Mouse (Mus musculus) embryo, embryonic 11.5 days (tissue): ENCODE results near the gene Efcab3.
"Not testable (repeated sequence)": the region's sequence is repeated elsewhere in the genome, so short reads cannot be mapped to it uniquely, and the experiment has no call there.

Experiments
- DNase-seq: peaks from one replicate; pipeline ENCODE4 v3.0.0-alpha.2; 2012; ENCODE audit warnings: low read depth, low spot score

Gene Efcab3

DNA sequence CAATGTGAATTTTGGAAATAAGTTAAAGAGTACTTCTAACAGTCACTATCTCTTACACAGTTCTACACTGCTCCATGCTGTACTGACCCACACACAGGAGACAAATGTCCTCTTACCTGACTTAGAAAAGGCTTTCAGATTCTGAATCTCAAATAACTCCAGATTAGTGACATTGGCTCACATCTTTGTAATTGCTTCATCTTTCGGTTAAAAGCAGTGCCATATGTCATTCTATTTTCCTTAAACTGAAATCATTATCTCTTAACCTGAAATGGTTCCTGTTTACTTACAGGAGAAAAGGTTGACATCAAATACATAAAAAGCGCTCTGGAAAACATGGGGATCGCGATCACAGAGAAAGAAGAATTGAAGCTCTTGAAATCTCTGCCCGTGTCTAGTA is at the start of gene Efcab3:
TSS of gene Efcab3 (plus strand) at position 301 of the 400 bp plus-strand sequence.
- no peak for DNase-seq

DNA sequence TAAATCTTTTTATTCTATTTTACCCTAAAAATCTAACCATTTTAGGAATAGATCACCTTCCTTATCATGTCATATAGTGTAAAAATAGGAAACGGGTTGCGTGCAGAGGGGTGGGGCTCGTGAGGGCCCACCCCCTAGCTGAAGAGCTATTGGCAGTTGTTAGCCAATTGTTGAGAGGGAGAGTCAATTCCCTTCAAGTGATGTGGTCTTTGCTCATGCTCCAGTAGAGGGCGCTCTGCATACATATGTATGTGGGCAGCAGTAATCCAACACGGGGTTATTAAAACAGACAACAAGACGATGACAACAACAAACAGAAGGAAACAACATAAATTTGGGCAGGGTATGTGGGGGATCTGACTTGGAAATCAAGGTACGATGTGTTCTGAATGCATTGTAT is 42.3 kb upstream of the Efcab3 start:
- DNase-seq: no peak

DNA sequence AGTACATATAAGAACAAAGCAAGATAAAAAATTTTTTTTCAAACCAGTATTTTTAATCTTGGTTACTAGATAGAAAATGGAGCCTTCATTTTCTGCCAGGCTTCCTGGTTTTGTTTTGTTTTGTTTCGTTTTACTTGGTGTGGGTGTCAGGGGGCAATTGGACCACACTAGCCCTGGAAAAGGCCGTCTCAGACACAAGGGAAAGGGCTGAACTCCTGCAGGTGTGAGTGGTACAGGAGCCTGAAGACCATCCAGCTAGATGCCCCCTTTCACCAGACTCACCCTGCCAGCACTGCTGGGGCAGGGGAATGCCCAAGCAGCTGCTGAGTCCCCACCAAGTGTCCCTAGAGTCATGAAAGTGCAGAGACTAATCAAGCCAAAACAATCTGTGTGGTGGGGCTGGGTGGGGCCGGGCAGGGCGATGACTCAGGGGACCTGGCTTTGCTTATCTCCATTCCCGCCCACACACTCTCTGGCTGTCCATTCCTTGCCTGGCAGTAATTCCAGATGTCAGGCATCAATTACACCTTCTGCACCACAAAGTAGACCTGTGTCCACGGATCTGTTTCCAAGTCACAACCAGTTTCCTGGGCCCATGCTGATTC is 34.5 kb upstream of the Efcab3 start:
- no peak for DNase-seq

DNA sequence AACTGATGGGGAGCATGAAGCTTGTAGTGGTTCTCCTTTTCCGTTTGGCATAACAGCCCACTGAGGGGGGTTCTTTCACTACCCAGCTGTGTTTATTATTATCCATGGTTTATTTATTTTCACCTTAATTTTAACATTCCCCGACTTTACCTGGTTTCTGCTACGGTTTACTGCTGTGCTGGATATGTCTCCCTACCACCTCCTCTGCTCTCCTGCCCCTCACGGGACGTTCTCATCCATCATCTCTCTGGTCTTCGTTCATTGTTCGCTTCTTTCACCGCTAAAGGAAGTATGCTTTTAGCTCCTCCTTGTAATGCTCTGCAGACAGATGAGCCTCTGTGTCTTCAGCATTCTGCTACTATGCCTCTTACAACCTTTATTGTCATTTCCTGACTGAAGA is 33.9 kb upstream of the Efcab3 start:
- no peak for DNase-seq

DNA sequence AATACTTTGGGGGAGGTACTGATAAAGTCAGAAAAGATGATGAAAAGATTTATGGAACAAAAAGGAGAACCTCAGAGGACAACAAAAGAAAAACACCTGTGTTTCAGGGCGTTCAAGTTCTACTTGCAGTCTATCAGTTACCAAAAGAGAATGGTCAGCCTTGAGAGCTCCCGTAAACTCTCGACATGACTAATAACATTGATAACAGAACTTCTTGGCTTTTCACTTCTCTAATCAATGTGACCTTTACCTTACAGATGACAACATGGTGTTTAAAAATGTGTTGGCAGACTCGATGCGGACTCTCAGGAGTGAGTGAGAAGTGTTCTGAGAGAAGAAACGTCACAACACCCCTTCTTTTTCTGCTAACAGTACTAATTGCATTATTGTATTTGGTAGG is 33.2 kb upstream of the Efcab3 start:
- no peak for DNase-seq

DNA sequence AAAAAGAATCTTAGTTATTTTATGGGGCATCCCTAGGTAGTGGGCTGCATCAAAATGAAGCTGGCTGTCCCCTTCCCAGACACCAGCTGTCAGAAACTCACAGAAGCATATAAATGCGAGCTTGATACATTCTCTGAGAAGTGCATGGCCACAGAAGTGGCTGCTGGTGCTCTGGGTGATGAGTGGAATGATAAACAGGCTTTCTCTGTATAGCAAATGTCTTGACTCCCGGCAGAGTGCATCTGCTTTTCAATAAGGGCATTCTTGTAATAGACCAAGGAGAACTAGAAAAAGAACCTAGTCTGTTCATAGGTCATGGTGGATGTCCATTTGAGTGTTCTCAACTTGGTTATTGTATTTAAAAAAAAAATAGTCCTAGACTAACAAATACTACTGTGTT is 32.3 kb upstream of the Efcab3 start:
- no peak for DNase-seq

DNA sequence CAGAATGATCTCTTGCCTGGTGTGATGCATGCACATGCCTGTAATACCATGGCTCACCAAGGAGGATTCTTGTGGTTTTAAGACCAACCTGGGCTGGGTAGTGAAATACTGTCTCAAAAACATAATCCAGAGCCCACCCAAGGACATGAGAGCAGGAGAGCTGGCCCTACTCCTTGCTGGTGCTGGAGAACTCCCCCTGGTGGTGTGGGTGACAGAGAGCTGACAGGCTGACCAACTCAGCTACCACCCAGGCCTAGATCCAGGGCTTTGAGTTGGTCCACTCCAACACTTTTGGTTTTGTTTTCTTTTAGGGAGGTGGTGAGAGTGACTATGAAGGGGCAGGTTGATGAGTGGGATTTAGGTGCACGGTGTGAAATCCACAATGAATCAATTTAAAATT is 28.3 kb upstream of the Efcab3 start:
- no peak for DNase-seq

DNA sequence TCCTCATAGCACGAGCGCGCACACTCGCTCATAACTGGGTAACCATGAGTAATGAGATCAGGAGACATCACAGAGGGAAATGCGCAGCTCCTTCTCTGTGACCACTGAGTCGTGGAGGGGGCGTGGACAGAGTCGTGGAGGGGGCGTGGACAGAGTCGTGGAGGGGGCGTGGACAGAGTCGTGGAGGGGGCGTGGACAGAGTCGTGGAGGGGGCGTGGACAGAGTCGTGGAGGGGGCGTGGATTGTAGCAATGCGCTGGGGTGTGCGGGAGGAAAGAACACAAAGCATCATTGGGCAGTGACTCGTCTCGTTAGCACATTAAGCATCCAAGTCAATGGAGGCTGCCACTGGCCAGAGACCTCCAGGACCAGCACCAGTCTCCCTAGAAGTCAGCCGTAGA is 49.1 kb downstream of the Efcab3 start:
- not testable (repeated sequence) for DNase-seq

DNA sequence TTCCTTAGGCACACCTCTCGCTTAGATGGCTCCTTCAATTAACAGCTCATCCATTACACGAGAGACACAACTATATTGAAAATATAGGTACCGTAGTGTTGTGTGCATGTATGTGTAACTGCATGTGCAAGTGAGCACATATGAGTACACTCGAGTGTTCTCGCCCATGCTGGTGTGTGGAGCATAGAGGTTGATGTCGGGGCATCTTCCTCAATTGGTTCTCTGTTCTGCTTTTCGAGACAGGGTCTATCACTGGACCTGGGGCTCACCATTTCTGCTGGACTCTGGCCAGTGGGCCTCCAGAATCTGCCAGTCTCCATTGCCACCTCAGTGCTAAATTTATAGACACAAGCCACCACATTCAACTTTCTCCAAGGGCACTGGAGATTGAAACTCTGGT is 54.4 kb downstream of the Efcab3 start:
- DNase-seq: no peak

DNA sequence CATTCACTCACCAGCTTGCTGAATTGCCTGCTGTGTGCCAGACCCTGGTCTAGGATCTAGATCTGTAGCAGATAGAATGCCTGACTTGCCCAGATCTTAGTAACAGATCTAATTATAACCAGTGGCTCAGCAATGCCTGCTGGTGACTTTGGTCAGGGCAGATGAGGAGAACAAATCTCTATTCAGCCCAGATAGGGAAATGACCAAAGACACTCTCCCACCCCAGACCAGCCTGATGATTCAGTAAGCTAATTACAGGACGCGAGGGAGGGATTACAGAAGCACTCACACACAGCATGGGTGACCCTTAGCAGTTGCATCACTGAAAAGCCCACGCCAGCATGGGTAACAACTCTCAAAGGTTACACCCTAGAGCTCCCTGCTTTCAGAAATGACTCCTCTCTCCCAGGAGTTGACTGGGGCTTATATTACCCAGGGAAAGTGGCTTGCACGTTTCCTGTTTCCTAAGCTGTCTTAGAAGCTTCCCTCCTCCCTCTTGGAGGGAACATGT is 57.2 kb downstream of the Efcab3 start:
- DNase-seq: no peak

DNA sequence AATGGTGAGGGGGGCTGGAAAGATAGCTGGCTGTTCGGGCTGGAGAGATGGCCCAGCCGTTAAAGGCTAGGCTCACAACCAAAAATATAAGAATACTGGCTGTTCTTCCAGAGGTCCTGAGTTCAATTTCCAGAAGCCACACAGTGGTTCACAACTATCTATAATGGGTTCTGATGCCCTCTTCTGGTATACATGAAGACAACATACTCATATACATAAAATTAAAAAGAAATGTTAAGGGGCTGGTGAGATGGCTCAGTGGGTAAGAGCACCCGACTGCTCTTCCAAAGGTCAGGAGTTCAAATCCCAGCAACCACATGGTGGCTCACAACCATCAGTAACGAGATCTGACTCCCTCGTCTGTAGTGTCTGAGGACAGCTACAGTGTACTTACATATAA is 58.4 kb downstream of the Efcab3 start:
- not testable (repeated sequence) for DNase-seq

DNA sequence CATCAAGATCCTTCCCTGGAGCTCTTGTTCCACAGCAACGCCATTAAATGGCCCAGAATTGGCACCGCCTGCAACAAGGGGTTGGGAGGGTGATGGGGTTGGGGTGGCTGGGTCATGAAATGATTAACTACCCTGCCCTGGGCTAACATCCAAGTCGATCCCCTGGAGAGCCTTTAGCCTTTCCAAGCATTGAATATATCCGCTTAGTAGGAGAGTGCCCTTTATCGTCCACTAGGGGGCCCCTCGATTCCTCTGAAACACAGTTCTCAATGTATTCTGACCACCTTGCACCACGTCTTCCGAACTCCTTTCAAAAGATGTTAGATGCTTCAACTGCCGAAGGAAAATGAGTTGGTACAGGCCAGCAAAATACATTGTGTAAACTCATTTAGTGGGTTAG is 60.6 kb downstream of the Efcab3 start:
- peak; percentile 72 for DNase-seq

DNA sequence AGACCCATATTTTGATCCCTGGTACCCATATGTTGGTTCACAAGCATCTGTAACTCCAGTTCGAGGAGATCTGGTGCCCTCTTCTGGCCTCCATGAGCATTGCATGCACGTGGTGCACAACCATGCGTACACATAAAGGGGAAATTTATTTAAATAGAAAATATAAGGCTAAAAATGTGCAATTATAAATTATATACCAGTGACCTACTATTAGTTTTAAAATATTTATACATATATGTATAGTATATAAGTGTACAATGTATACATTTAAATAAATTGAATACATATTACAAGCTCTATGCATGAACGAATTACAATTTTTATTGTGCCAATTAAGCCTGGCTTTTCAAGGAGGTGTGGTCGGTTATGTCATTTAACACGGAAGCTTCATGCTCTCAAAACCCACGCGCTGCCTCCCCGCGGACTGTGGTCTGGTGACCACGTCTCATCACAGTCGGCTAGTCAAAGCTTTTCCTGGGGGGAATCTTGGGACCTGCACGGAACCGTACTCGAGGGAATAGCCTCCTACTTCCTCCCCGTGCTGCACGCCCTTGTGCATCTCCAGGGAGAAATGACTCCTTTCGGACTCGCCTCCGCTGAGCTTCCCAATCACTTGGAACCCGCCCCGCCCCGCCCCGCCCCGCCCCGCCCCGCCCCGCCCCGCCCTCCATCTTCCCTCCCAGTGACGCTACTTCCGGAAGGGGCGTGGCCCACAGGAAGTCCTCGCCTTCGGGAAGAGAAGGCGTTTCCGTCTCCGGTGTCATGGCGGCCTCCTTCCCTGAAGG is 62.5 kb downstream of the Efcab3 start, which contains the start of gene Mettl2:
TSS of gene Mettl2 (plus strand) at position 691 of the 785 bp plus-strand sequence.
- DNase-seq: peak; percentile 76

DNA sequence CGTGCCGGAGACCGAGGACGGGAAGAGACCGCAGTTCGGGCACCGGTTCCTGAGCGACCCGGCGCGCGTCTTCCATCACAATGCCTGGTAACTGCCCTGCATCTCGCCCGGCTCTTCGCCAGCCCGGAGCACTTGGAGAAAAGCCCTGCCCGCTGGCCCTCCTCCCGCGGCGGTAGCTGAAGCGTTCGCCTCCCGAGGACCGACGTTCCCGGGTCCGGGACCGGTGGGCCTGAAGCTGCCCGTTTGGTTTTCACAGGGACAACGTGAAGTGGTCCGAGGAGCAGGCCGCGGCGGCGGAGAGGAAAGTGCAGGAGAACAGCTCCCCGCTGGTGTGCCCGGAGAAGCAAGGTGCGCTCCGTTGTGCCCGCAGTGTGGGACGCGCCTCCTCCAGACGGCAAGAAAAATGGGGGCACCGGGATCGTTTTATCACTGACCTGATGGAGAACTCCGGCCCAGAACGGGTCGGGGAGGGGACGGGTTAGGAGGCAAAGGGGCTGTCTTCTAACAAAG is 63.2 kb downstream of the Efcab3 start:
- DNase-seq: no peak

DNA sequence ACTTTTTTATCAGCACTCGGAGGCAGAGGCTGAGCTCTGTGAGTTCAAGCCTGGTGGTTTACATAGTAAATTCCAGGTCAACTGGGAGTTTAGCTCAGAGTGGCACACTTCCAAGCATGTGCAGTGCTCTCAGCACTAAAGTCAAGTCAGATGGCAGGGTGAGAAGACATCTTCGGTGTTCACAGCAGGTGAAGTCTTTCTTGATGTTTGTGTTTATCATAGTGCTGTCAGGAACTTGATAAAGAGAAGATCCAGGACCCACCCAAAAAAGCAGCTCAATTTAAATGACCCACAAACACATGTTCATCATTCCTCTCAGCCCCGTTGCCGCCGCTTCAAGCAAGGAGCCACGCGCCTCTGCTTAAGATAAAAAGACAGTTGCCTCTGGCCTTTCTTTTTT is 72.3 kb downstream of the Efcab3 start:
- no peak for DNase-seq

DNA sequence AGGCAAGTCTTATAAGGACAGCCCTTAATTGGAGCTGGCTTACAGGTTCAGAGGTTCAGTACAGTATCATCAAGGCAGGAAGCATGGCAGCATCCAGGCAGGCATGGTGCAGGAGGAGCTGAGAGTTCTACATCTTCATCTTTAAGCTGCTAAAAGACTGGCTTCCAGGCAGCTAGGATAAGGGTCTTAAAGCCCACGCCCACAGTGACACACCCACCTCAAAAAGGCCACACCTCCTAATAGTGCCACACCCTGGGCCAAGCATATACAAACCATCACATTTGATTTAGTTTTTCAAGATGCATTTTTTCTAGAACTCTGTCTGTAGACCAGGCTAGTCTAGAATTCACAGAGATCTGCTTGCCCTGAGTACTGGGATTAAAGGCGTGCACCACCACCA is 73.9 kb downstream of the Efcab3 start:
- DNase-seq: not testable (repeated sequence)

DNA sequence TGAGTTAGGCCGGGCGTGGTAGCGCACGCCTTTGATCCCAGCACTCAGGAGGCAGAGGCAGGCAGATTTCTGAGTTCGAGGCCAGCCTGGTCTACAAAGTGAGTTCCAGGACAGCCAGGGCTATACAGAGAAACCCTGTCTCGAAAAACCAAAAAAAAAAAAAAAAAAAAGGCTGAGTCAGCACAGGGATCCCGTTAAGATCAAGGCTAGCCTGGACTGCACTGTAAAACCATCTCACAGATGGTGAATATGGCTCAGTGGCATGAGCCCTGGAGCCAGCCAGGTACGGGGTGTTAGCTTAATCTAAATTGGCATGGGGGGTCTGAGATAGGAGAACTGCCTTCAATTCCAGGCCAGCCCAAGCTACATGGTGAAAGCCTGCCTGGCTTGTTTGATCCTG is 77.1 kb downstream of the Efcab3 start:
- DNase-seq: not testable (repeated sequence)

DNA sequence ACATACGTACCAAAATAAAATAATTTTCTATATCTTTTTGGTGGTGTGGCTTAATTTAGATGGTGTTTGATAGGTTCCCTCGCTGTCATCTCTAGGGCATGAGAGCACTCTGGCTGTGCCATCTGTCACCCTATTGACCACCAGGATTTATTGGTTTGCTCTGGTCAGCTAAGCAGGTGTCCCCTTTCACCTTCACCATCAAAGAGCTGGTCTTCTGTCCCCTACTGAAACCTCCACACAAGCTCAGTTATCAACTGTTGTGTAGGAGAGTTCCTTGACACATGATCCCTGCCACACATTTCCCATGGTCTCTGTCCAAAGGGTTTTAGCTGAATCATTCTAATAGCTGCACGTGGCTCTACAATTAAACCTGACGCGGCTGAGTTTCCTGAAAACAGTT is 77.7 kb downstream of the Efcab3 start:
- no peak for DNase-seq

DNA sequence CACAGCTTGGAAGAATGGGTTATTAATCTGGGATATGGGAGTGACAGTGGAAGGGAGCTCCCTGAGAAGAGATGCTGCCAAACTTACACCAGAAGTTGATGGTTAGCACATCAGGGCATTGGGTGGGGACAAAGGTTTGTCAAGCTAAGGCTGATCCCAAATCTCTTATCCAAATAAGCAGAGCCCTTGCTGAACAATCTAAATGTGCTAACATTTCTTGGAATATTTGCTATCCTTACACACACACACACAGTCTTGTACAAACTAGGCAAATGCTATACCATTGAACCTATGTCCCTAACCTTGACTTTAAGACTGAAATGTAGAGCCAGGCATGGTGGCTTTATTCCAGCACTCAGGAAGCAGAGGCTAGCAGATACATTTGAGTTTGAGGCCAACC is 80.2 kb downstream of the Efcab3 start:
- DNase-seq: no peak

DNA sequence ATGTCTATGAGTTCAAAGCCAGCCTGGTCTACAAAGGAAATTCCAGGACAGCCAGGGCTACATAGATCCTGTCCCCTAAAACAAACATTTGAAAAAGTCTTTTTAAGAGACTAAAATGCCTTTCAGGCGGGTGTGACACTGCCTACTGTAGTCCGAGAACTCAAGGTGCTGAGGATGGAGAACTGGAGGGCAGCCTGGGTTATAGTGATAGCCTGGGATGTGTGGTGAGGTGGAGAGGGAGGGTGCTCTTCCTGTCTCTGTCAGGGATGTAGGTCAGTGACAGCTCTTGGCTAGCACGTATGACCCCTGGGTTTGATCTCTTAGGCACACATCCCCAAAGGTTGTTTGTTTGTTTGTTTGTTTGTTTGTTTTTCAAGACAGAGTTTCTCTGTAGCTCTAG is 80.7 kb downstream of the Efcab3 start:
- no peak for DNase-seq

DNA sequence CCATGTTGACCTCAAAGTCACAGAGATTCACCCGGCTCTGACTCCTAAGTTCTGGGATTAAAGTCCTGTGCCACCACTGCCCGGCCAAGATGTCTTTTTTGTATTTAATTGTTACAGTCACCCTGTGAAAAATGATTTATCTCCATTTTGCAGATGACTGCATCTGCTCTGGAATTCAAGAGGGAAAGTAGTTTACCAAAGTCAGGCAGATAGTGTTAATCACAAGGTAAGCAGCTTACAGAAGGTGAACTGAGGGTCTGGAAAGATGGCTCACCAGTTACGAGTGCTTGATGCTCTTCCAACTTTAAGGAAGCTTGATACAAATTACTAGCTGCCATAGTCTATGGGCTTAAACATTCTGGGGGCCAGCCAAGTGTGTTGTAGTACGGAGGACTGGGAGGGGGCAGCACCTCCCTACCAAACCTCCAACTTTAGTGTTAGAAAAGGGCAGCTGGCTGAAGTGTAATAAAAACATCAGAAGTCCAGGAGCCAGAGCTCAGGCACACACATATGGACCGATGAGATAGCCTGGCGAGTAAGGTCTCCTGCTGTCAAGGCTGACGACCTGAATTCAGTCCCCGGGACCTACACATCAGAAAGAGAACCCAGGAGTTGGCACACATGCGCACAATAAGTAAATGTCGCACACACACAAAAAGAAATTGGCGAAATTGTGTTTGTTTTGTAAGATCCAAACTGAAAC is 81.3 kb downstream of the Efcab3 start:
- DNase-seq: no peak

DNA sequence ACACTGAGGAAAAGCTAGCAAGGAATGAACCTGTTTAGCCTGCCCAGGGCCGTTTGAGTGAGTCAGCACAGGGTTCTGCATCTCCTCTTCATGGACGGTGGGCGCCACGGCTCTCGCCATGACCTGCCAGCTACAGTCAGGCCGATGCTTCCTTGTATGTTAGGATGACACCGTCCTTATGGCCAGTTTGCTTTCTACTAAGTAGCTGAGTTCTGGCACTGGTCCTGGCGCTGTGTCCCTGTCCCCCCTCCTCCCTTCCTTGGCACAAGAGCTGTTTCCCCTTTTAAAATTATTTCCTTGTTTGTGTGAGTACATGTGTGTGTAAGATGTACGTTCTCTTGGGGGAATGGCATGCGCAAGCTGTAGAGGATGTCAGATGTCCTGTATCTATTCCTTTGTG is 81.8 kb downstream of the Efcab3 start:
- no peak for DNase-seq
